Mouse (Mus musculus) liver, embryonic 11.5 days (tissue): ENCODE results near the gene Cat. TPM values are rescaled to one million over a fixed set of nuclear protein-coding genes. Genes with fewer than 3 reads are reported as not detected.

Experiments
- ATAC-seq: fragments of 200-750 bp; cut with Nextera tagmentation; replicated peaks from 2 replicates; pipeline ENCODE4 v1.8.0; 2017; ENCODE audit warnings: moderate number of reproducible peaks, mild to moderate bottlenecking, moderate TSS enrichment, moderate library complexity; ENCODE audit not compliant: low FRiP score
- DNase-seq: peaks from one replicate; pipeline ENCODE4 v3.0.0-alpha.2; 2017; ENCODE audit warnings: low spot score
- H3K27ac ChIP-seq: fragments of 300-500 bp; sonication (generic); 2 replicates; pipeline ENCODE4 v1.5.1; 2014; ENCODE audit warnings: mild to moderate bottlenecking, low read depth, low read length, control low read depth
- H3K27me3 ChIP-seq: fragments of 300-500 bp; sonication (generic); replicated peaks from 2 replicates; pipeline ENCODE4 v1.6.1; 2014; ENCODE audit warnings: low read length, mixed read lengths; ENCODE audit not compliant: control insufficient read depth, insufficient read depth
- H3K36me3 ChIP-seq: fragments of 300-500 bp; sonication (generic); 2 replicates; pipeline ENCODE4 v1.6.1; 2014; ENCODE audit warnings: mild to moderate bottlenecking, low read length, moderate library complexity, mixed read lengths; ENCODE audit not compliant: control insufficient read depth, insufficient read depth
- H3K4me1 ChIP-seq: fragments of 300-500 bp; sonication (generic); replicated peaks from 2 replicates; pipeline ENCODE4 v1.6.1; 2014; ENCODE audit warnings: low read length, mixed read lengths; ENCODE audit not compliant: control insufficient read depth, insufficient read depth
- H3K4me2 ChIP-seq: fragments of 300-500 bp; sonication (generic); 2 replicates; pipeline ENCODE4 v1.6.1; 2014; ENCODE audit warnings: mild to moderate bottlenecking, control low read depth, moderate library complexity
- H3K4me3 ChIP-seq: fragments of 300-500 bp; sonication (generic); 2 replicates; pipeline ENCODE4 v1.5.1; 2014; ENCODE audit warnings: low read depth, low read length, control low read depth
- H3K9ac ChIP-seq: fragments of 300-500 bp; sonication (generic); 2 replicates; pipeline ENCODE4 v1.6.1; 2014; ENCODE audit warnings: low read depth, low read length, control low read depth
- H3K9me3 ChIP-seq: fragments of 300-500 bp; sonication (generic); 2 replicates; pipeline ENCODE4 v1.6.1; 2016; ENCODE audit warnings: low read length, inconsistent platforms, mixed read lengths; ENCODE audit not compliant: control insufficient read depth
- WGBS: fragments of 180-500 bp; shearing (Covaris S2); extraction: QIAGEN DNeasy Blood & Tissue Kit; methylation state at CpG from one replicate; pipeline ENCODE4 v1.1.7; 2014; 5-methylcytosine and 5-hydroxymethylcytosine counted together
- polyA plus RNA-seq: library from polyadenylated mRNA; unstranded; fragments of >200 nt; fragmentation: Nextera tagmentation; extraction: Ambion mirVana; gene quantifications from 2 replicates; pipeline ENCODE4 v1.2.1, GENCODE M21; 2014

Cat gene
- polyA plus RNA-seq, 1 experiment from 2014 or later = 145 TPM

GRCm38 (mm10) chr2:103505956-103506355 is 21.0 kb upstream of the Cat start:
- WGBS = 85% methylated on average over 2 of the region's 2 CpGs
- DNase-seq (no peak), ATAC-seq (no peak)
- no peaks in the 10 kb centered on the region for H3K36me3 ChIP-seq
- no peaks in the 10 kb centered on the region for H3K9me3 ChIP-seq
- H3K4me3 ChIP-seq = no peak overlapping the region
- H3K4me1 ChIP-seq = no peaks in the 10 kb centered on the region; the same call in 1 of the 2 replicates
- H3K27ac ChIP-seq = no peak overlapping the region
- no peak overlapping the region for H3K4me2 ChIP-seq
- H3K27me3 ChIP-seq = no peaks in the 10 kb centered on the region
- H3K9ac ChIP-seq = no peak overlapping the region

- no peak overlapping the region for H3K4me3 ChIP-seq
- H3K9me3 ChIP-seq = no peaks in the 10 kb centered on the region
- ATAC-seq (no peak), DNase-seq (no peak)
- no peak overlapping the region for H3K27ac ChIP-seq
- WGBS = 87% methylated on average over 1 of the region's 1 CpGs
- no peak overlapping the region for H3K9ac ChIP-seq
- H3K27me3 ChIP-seq = no peaks in the 10 kb centered on the region
- H3K36me3 ChIP-seq = no peaks in the 10 kb centered on the region
- no peak overlapping the region for H3K4me2 ChIP-seq
- no peaks in the 10 kb centered on the region; the same call in 1 of the 2 replicates for H3K4me1 ChIP-seq
Observed at GRCm38 (mm10) chr2:103504463-103504862, 19.5 kb upstream of the Cat start.

- H3K4me3 ChIP-seq = no peak overlapping the region
- no peaks in the 10 kb centered on the region for H3K36me3 ChIP-seq
- H3K27ac ChIP-seq = no peak overlapping the region
- 56% methylated on average over 2 of the region's 2 CpGs for WGBS
- H3K9me3 ChIP-seq = no peaks in the 10 kb centered on the region
- no peaks in the 10 kb centered on the region for H3K27me3 ChIP-seq
- DNase-seq (no peak), ATAC-seq (no peak)
- no peak overlapping the region for H3K9ac ChIP-seq
- H3K4me1 ChIP-seq = no peaks in the 10 kb centered on the region
- no peak overlapping the region for H3K4me2 ChIP-seq
Observed at GRCm38 (mm10) chr2:103500769-103501168, 15.8 kb upstream of the Cat start.

GRCm38 (mm10) chr2:103495633-103496418 is 10.9 kb upstream of the Cat start:
- no peaks in the 10 kb centered on the region for H3K4me1 ChIP-seq
- no peaks in the 10 kb centered on the region for H3K27me3 ChIP-seq
- no peak for DNase-seq
- H3K9ac ChIP-seq = no peak overlapping the region
- no peaks in the 10 kb centered on the region for H3K36me3 ChIP-seq
- H3K9me3 ChIP-seq = no peaks in the 10 kb centered on the region
- WGBS = 76% methylated on average over 6 of the region's 6 CpGs
- H3K4me2 ChIP-seq = no peak overlapping the region
- no peak overlapping the region for H3K4me3 ChIP-seq
- no peak overlapping the region for H3K27ac ChIP-seq
- ATAC-seq = no peak

- Histone ChIP-seq H3K4me1 (no peaks in the 10 kb centered on the region), H3K4me3 (no peak overlapping the region), H3K9ac (no peak overlapping the region), H3K4me2 (no peak overlapping the region), H3K36me3 (no peaks in the 10 kb centered on the region), H3K9me3 (no peaks in the 10 kb centered on the region), H3K27ac (no peak overlapping the region), H3K27me3 (no peaks in the 10 kb centered on the region)
- no peak for DNase-seq
- no peak for ATAC-seq
- WGBS = 69% methylated on average over 4 of the region's 4 CpGs
Observed at GRCm38 (mm10) chr2:103493827-103494226, 8.9 kb upstream of the Cat start.

GRCm38 (mm10) chr2:103492526-103492925 is 7.6 kb upstream of the Cat start:
- ATAC-seq = no peak
- WGBS = 70% methylated on average over 4 of the region's 4 CpGs
- no peak overlapping the region for H3K4me2 ChIP-seq
- H3K27me3 ChIP-seq = no peaks in the 10 kb centered on the region
- H3K9me3 ChIP-seq = no peaks in the 10 kb centered on the region
- no peak overlapping the region for H3K9ac ChIP-seq
- no peak overlapping the region for H3K27ac ChIP-seq
- DNase-seq = no peak
- no peak overlapping the region for H3K4me3 ChIP-seq
- H3K36me3 ChIP-seq = no peaks in the 10 kb centered on the region
- no peaks in the 10 kb centered on the region for H3K4me1 ChIP-seq

- Histone ChIP-seq H3K36me3 (no peaks in the 10 kb centered on the region), H3K4me2 (peak overlapping the region; percentile 82), H3K27ac (peak overlapping the region; percentile 96), H3K27me3 (no peaks in the 10 kb centered on the region), H3K4me3 (peak overlapping the region; percentile 93), H3K4me1 (peaks cover 43% of the 10 kb centered on the region), H3K9ac (peak overlapping the region; percentile 91), H3K9me3 (no peaks in the 10 kb centered on the region)
- WGBS = 14% methylated on average over 5 of the region's 5 CpGs
- DNase-seq (no peak), ATAC-seq (peak; percentile 48)
Observed at GRCm38 (mm10) chr2:103483986-103484520, 907 bp downstream of the Cat start.

- Histone ChIP-seq H3K27ac (peak overlapping the region; percentile 96), H3K4me1 (peaks cover 43% of the 10 kb centered on the region), H3K27me3 (no peaks in the 10 kb centered on the region), H3K4me3 (peak overlapping the region; percentile 93), H3K9ac (peak overlapping the region; percentile 91), H3K36me3 (no peaks in the 10 kb centered on the region), H3K9me3 (no peaks in the 10 kb centered on the region), H3K4me2 (peak overlapping the region; percentile 82)
- WGBS = 46% methylated on average over 7 of the region's 7 CpGs
- DNase-seq (no peak), ATAC-seq (no peak)
Observed at GRCm38 (mm10) chr2:103483289-103483985, 1.5 kb downstream of the Cat start.
